Mouse (Mus musculus): ENCODE measurements around the gene Fam117a. TPM values are rescaled to one million over a fixed set of nuclear protein-coding genes. Genes with fewer than 3 reads are reported as not detected.
"Not testable (repeated sequence)": the region's sequence is repeated elsewhere in the genome, so short reads cannot be mapped to it uniquely, and the experiment has no call there.

Fam117a gene
- polyA plus RNA-seq, 1 experiment from 2014 or later: 5.7 TPM

DNA sequence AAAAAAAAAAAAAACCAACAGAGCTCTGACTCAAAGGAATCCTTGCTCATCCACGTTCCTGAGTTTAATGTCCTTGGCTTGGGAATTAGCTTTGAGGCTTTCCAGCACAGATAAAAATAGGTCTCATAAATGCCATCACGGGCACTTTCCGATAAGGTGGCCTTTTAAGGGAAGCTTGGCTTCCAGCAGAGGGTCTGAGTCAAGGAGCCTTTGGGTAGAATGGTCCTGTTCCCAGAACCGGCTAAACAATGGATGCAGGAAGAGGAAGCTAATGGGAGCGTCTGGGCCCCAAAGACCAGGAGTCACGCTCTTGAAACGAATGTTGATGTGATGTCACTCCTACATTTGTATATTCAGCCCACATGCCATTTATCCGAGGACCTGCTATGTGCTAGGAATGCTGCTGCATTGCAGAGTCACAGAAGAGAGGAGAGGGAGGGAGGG, 65.9 kb downstream of the Fam117a start:
- Histone ChIP-seq H3K9me3 (ENCODE audit: control insufficient read depth, low read length) (no peaks in the 10 kb centered on the region), H3K27me3 (ENCODE audit: control insufficient read depth, insufficient read depth, low read length) (no peaks in the 10 kb centered on the region), H3K4me3 (ENCODE audit: low read depth, low read length) (no peak overlapping the region), H3K4me1 (replicated peaks; ENCODE audit: control insufficient read depth, insufficient read depth) (no peaks in the 10 kb centered on the region), H3K36me3 (ENCODE audit: control insufficient read depth, insufficient read depth, low read length) (no peaks in the 10 kb centered on the region), H3K27ac (replicated peaks) (peak overlapping the region; percentile 73; the same call in 1 of the 2 replicates), H3K9ac (ENCODE audit: low read length) (no peak overlapping the region), H3K4me2 (replicated peaks; ENCODE audit: low read depth) (no peak overlapping the region)
- 16% methylated on average over 8 of the region's 8 CpGs for WGBS
- ATAC-seq (ENCODE audit: low FRiP score, low TSS enrichment) (no peak; the same call in 1 of the 2 replicates), DNase-seq (ENCODE audit: low spot score) (no peak)
- no peak for TF ChIP-seq EP300 (optimal IDR thresholded peaks at IDR 0.05)
- no peak for TF ChIP-seq CTCF (IDR thresholded peaks at IDR 0.05; ENCODE audit: low read depth)

DNA sequence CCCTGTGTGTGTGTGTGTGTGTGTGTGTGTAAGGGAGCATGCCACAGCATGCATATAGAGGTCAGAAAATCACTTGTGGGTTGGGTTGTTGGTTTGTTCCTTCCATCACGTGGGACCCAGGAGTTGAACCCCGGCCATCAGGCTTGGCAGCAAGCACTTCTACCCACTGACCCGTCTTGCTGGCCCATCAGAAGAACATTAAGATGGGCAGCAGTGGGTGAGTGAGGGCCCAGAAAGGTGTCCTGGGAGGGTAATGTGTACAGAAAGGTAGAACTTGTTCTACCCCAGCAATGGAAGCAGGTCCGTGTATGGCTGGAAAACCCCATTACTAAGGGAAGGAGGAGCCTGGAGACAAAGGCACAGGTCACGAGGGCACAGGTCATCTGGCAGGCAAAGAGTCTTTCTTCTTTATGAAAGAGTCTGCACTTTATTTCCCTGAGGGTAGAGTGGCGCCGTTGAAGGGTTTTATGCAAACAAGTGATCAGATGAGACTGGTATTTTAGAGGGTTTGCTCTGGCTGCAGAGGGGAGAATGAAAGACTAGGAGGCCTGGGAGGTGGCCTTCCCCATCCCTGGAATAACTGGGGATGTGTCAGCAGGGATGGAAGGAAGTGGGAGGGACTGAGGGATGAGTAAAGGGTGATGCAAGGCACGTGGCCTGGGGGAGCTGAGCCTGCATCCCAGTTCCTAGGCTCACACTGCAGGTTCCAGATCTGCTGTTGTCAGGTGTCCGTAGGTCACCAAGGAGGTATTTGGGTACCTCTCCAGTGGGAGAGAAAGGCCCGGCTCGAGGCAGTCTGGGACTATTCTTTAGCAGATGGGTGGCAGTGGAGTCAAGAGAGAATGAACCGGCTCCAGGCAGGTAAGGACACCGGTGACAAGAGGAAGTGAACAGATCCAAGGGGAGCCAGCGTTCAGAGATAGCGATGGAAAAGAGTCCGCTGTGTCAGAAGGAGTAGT, 66.8 kb downstream of the Fam117a start:
- H3K27me3 ChIP-seq (ENCODE audit: control insufficient read depth, insufficient read depth, low read length): no peaks in the 10 kb centered on the region
- DNase-seq (ENCODE audit: low spot score): no peak
- H3K9me3 ChIP-seq (ENCODE audit: control insufficient read depth, low read length): no peaks in the 10 kb centered on the region
- no peak overlapping the region for H3K4me2 ChIP-seq (replicated peaks; ENCODE audit: low read depth)
- no peaks in the 10 kb centered on the region for H3K4me1 ChIP-seq (replicated peaks; ENCODE audit: control insufficient read depth, insufficient read depth)
- H3K27ac ChIP-seq (replicated peaks): peak overlapping the region; percentile 53
- H3K9ac ChIP-seq (ENCODE audit: low read length): no peak overlapping the region
- no peaks in the 10 kb centered on the region for H3K36me3 ChIP-seq (ENCODE audit: control insufficient read depth, insufficient read depth, low read length)
- H3K4me3 ChIP-seq (ENCODE audit: low read depth, low read length): no peak overlapping the region
- no peak for TF ChIP-seq CTCF (IDR thresholded peaks at IDR 0.05; ENCODE audit: low read depth)
- TF ChIP-seq EP300 (optimal IDR thresholded peaks at IDR 0.05): no peak
- ATAC-seq (ENCODE audit: low FRiP score, low TSS enrichment): peak; percentile 51
- WGBS: 68% methylated on average over 16 of the region's 16 CpGs

DNA sequence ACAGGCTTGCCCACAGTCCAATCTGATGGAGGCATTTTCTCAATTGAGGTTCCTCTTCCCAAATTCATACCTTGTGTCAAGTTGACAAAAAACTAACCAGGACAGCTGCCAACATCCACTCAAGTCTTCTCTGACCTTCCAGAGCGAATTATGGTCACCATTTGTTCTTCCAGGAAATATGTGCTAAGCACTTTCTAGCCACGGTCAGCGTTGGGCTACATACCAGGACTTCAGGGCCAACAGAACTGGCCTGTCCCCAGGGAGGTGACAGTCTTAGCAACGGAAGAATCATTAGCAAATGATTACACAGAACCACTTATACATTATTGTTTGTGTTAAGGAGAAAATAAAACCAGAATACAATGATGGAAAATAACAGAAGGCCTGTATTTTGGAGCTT, 69.0 kb downstream of the Fam117a start:
- TF ChIP-seq CTCF (IDR thresholded peaks at IDR 0.05; ENCODE audit: low read depth): no peak
- TF ChIP-seq EP300 (optimal IDR thresholded peaks at IDR 0.05): no peak
- no peak for ATAC-seq (ENCODE audit: low FRiP score, low TSS enrichment)
- 64% methylated on average over 4 of the region's 4 CpGs for WGBS

DNA sequence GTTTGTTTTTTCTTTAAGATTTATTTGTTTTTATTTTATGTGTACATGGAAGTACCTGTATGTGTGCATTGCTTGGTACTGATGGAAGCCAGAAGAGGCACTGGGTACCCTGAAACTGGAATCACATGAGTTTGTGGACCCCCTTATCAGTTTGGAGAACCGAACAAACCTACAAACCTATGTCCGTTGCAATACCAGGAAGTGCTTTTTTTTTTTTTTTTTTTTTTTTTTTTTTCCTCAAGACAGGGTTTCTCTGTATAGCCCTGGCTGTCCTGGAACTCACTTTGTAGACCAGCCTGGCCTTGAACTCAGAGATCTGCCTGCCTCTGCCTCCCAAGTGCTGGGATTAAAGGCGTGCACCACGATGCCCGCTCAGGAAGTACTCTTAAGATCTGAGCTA, 69.6 kb downstream of the Fam117a start:
- H3K9me3 ChIP-seq (ENCODE audit: control insufficient read depth, low read length); H3K4me1 ChIP-seq (replicated peaks; ENCODE audit: control insufficient read depth, insufficient read depth); H3K4me3 ChIP-seq (ENCODE audit: low read depth, low read length); H3K4me2 ChIP-seq (replicated peaks; ENCODE audit: low read depth); H3K9ac ChIP-seq (ENCODE audit: low read length); ATAC-seq (ENCODE audit: low FRiP score, low TSS enrichment); H3K36me3 ChIP-seq (ENCODE audit: control insufficient read depth, insufficient read depth, low read length); H3K27ac ChIP-seq (replicated peaks); H3K27me3 ChIP-seq (ENCODE audit: control insufficient read depth, insufficient read depth, low read length); DNase-seq (ENCODE audit: low spot score): not testable (repeated sequence)
- 87% methylated on average over 5 of the region's 5 CpGs for WGBS

More for the DNA sequence above, 69.0 kb downstream of the Fam117a start:
- Histone ChIP-seq H3K27me3 (ENCODE audit: control insufficient read depth, insufficient read depth, low read length) (no peaks in the 10 kb centered on the region), H3K4me1 (replicated peaks; ENCODE audit: control insufficient read depth, insufficient read depth) (no peaks in the 10 kb centered on the region), H3K36me3 (ENCODE audit: control insufficient read depth, insufficient read depth, low read length) (no peaks in the 10 kb centered on the region), H3K4me2 (replicated peaks; ENCODE audit: low read depth) (no peak overlapping the region), H3K4me3 (ENCODE audit: low read depth, low read length) (no peak overlapping the region), H3K9me3 (ENCODE audit: control insufficient read depth, low read length) (no peaks in the 10 kb centered on the region), H3K9ac (ENCODE audit: low read length) (no peak overlapping the region), H3K27ac (replicated peaks) (no peak overlapping the region)
- DNase-seq (ENCODE audit: low spot score): no peak

DNA sequence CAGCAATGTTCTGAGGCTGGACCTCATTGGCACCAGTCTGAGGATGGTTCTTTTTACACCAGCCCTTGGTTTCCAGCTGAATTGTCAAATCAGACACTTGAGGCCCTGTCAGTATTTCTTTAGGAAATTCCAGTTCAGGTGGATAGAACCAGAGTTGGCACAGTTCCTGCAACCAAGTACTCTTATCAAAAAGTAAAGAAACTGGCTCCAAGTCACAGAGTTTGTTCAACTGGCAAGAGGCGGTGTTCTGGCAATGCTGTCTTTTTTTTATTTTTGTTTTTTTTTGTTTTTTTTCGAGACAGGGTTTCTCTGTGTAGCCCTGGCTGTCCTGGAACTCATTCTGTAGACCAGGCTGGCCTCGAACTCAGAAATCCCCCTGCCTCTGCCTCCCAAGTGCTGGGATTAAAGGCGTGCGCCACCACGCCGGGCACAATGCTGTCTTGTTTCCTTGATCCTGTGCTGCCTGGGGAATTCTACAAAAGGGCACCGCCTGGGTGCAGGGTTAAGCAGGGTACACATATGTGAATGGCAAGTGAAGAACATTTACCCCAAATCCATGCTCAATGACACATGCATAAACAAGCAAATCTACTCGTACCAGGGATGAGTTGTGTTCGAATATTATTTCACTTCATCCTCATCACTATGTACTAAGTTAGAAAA, 72.8 kb downstream of the Fam117a start:
- Histone ChIP-seq H3K9me3 (ENCODE audit: control insufficient read depth, low read length) (no peaks in the 10 kb centered on the region), H3K36me3 (ENCODE audit: control insufficient read depth, insufficient read depth, low read length) (no peaks in the 10 kb centered on the region), H3K9ac (ENCODE audit: low read length) (no peak overlapping the region), H3K27me3 (ENCODE audit: control insufficient read depth, insufficient read depth, low read length) (no peaks in the 10 kb centered on the region), H3K4me2 (replicated peaks; ENCODE audit: low read depth) (no peak overlapping the region), H3K27ac (replicated peaks) (no peak overlapping the region), H3K4me3 (ENCODE audit: low read depth, low read length) (no peak overlapping the region), H3K4me1 (replicated peaks; ENCODE audit: control insufficient read depth, insufficient read depth) (no peaks in the 10 kb centered on the region)
- DNase-seq (ENCODE audit: low spot score) (peak; percentile 52), ATAC-seq (ENCODE audit: low FRiP score, low TSS enrichment) (no peak)
- 58% methylated on average over 10 of the region's 10 CpGs for WGBS
- TF ChIP-seq CTCF (IDR thresholded peaks at IDR 0.05; ENCODE audit: low read depth) (no peak), EP300 (optimal IDR thresholded peaks at IDR 0.05) (no peak)
